Mouse (Mus musculus) heart, adult 2 months (tissue): ENCODE results near the gene Klhl20. TPM values are rescaled to one million over a fixed set of nuclear protein-coding genes. Genes with fewer than 3 reads are reported as not detected.

Experiments used
- DNase-seq, 2 experiments: peaks; one replicate each; pipeline ENCODE4 v3.0.0; 2021
- H3K27ac ChIP-seq: fragments of 200-600 bp; 2 replicates; pipeline ENCODE4 v1.8.1; 2022
- H3K27me3 ChIP-seq: fragments of 200-500 bp; 2 replicates; pipeline ENCODE4 v1.6.1; 2012; ENCODE audit warnings: mild to moderate bottlenecking, low read length, inconsistent platforms, mixed read lengths; ENCODE audit not compliant: control insufficient read depth, insufficient read depth
- H3K36me3 ChIP-seq: fragments of 200-500 bp; 2 replicates; pipeline ENCODE4 v1.6.1; 2012; ENCODE audit warnings: low read length, inconsistent platforms; ENCODE audit not compliant: control insufficient read depth, insufficient read depth
- H3K4me1 ChIP-seq: fragments of 200-500 bp; 2 replicates; pipeline ENCODE4 v1.6.1; 2011; ENCODE audit warnings: low read length; ENCODE audit not compliant: control insufficient read depth, insufficient read depth
- H3K4me3 ChIP-seq: fragments of 200-600 bp; 2 replicates; pipeline ENCODE4 v1.8.1; 2022
- H3K79me2 ChIP-seq: fragments of 200-500 bp; replicated peaks from 2 replicates; pipeline ENCODE4 v1.6.1; 2012; ENCODE audit warnings: mild to moderate bottlenecking, inconsistent platforms, low read length, moderate library complexity, mixed read lengths; ENCODE audit not compliant: control insufficient read depth, insufficient read depth
- H3K9ac ChIP-seq: fragments of 200-500 bp; 2 replicates; pipeline ENCODE4 v1.6.1; 2012; ENCODE audit warnings: low read depth, mild to moderate bottlenecking, control low read depth, inconsistent platforms, low read length, mixed read lengths
- CTCF ChIP-seq: fragments of 200-600 bp; IDR thresholded peaks from 2 replicates; pipeline ENCODE4 v1.8.1; 2022; ENCODE audit warnings: antibody characterized with exemption, mild to moderate bottlenecking, moderate library complexity
- EP300 ChIP-seq: fragments of 200-500 bp; IDR thresholded peaks from 2 replicates; pipeline ENCODE4 v1.6.1; 2011; ENCODE audit warnings: low read depth, low read length, control low read depth; ENCODE audit not compliant: insufficient read depth
- POLR2A ChIP-seq: fragments of 200-500 bp; IDR thresholded peaks from 2 replicates; pipeline ENCODE4 v1.6.1; 2011; ENCODE audit warnings: mild to moderate bottlenecking, low read depth, low read length, control low read depth; ENCODE audit not compliant: insufficient read depth
- WGBS: fragments of 180-500 bp; shearing (Covaris S2); methylation state at CpG from one replicate; pipeline ENCODE4 v1.1.7; 2018; 5-methylcytosine and 5-hydroxymethylcytosine counted together
- intact Hi-C: fragments of 180-260 bp; cut with DNase I; formaldehyde crosslinking; loops from one replicate; pipeline ENCODE4 v1.15.1; 2025
- long read RNA-seq: library from polyadenylated mRNA; stranded (forward); transcript quantifications from one replicate; pipeline ENCODE4 v2.0.0, GENCODE M21; 2021
- polyA plus RNA-seq: library from polyadenylated mRNA; depleted of rRNA; stranded (reverse); fragments of >200 nt; gene quantifications from 2 replicates; pipeline ENCODE4 v1.2.3, GENCODE M21; 2012; rRNA removed
- total RNA-seq, 2 experiments: library from RNA; stranded (reverse); gene quantifications; 2 replicates each; pipeline ENCODE4 v1.2.3; 2021

The Klhl20 gene
- total RNA-seq (10 to 100 TPM in 1 of 2 experiments, 1 to 10 TPM in 1; 10.0 to 10.6 TPM), polyA plus RNA-seq (7.3 and 9.8 TPM in 2 replicates)
- long read RNA-seq, full-length matches to known transcripts: 4 of 7 reads
- long read RNA-seq, partial matches to known transcripts: 1 of 7 reads
- long read RNA-seq, other reads (novel, unspliced or antisense): 2 of 7 reads

- intact Hi-C loops: loop anchor here (2.0 to 10.0 kb wide), 4 partner anchors 60 to 916 kb away; partner anchors contain the start of genes Cacybp, Cenpl and Dars2
- peak; percentile 77 for TF ChIP-seq EP300
- peak; percentile 93 for TF ChIP-seq POLR2A
- peak; percentile 25; the same call in 1 of the 2 replicates for TF ChIP-seq CTCF
- Histone ChIP-seq H3K27ac (peak within 1 kb of the TSS; percentile 84), H3K4me1 (peaks cover 2% of the 10 kb centered on the region), H3K9ac (peak within 1 kb of the TSS; percentile 74), H3K79me2 (peaks cover 6% of the 10 kb centered on the region; the same call in 1 of the 2 replicates), H3K27me3 (no peaks in the 10 kb centered on the region), H3K36me3 (peaks cover 6% of the 10 kb centered on the region; the same call in 1 of the 2 replicates), H3K4me3 (peak within 1 kb of the TSS; percentile 73)
- under 1% methylated on average over 41 of the region's 41 CpGs for WGBS
- peak; percentile 92 to 96 for DNase-seq
Measured at GRCm38 (mm10) chr1:161130726-161131664, at the start of gene Klhl20. Klhl20 (minus strand) TSS chr1:161131511.

DNA sequence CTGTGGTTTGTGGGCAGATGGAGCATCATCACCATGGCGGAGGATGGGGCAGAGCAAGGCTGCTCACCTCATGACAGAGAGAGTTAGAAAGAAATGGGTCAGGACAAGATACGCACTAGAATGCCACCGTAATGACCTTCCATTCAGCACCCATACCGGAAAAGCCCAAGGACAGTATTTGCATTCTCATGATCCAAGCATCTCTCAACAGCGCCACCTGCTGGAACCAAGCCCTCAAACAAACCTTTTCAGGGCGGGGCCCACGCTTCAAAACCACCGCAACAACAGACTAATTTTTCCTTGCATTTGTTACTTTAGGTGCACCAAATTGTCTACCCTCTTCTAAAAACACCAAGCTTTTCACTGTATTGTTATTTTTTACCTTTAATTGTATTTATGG lies 49.4 kb upstream of the Klhl20 start:
- TF ChIP-seq EP300: no peak
- TF ChIP-seq POLR2A: no peak
- peak; percentile 73 for TF ChIP-seq CTCF
- intact Hi-C loops: no loop called here
- Histone ChIP-seq H3K79me2 (no peaks in the 10 kb centered on the region), H3K36me3 (no peaks in the 10 kb centered on the region), H3K4me1 (no peaks in the 10 kb centered on the region), H3K27ac (no peak overlapping the region), H3K4me3 (no peak overlapping the region), H3K27me3 (no peaks in the 10 kb centered on the region), H3K9ac (no peak overlapping the region)
- WGBS: 51% methylated on average over 8 of the region's 8 CpGs
- peak; percentile 9 to 40 for DNase-seq

GRCm38 (mm10) chr1:161170651-161171050 lies 39.3 kb upstream of the Klhl20 start:
- 0 out of 2 replicates have a peak overlapping the region, but pooled peaks have one; percentile 10 for H3K9ac ChIP-seq
- H3K4me1 ChIP-seq: no peaks in the 10 kb centered on the region; the same call in 1 of the 2 replicates
- H3K36me3 ChIP-seq: no peaks in the 10 kb centered on the region
- WGBS: under 1% methylated on average over 40 of the region's 40 CpGs
- no peaks in the 10 kb centered on the region for H3K27me3 ChIP-seq
- H3K4me3 ChIP-seq: peak overlapping the region; percentile 44
- no peaks in the 10 kb centered on the region for H3K79me2 ChIP-seq
- peak; percentile 68 to 74 for DNase-seq
- TF ChIP-seq CTCF (peak; percentile 80), POLR2A (no peak)
- H3K27ac ChIP-seq: no peak overlapping the region
- intact Hi-C loops: loop anchor here (5.0 kb wide), 1 partner anchor 428 kb away; no protein-coding TSS in a partner anchor

GRCm38 (mm10) chr1:161160266-161160665 lies 29.0 kb upstream of the Klhl20 start:
- WGBS: 44% methylated on average over 4 of the region's 4 CpGs
- no peak overlapping the region for H3K4me3 ChIP-seq
- no peaks in the 10 kb centered on the region for H3K36me3 ChIP-seq
- no peaks in the 10 kb centered on the region for H3K4me1 ChIP-seq
- TF ChIP-seq EP300: no peak
- no peak for TF ChIP-seq POLR2A
- no peak for TF ChIP-seq CTCF
- H3K9ac ChIP-seq: no peak overlapping the region
- H3K27ac ChIP-seq: no peak overlapping the region
- intact Hi-C loops: no loop called here
- H3K79me2 ChIP-seq: no peaks in the 10 kb centered on the region
- H3K27me3 ChIP-seq: no peaks in the 10 kb centered on the region
- no peak for DNase-seq

GRCm38 (mm10) chr1:161159214-161159613 lies 27.9 kb upstream of the Klhl20 start, which contains the start of gene Tex50:
Tex50 (minus strand) TSS chr1:161159314.
- DNase-seq: no peak
- Histone ChIP-seq H3K4me1 (no peaks in the 10 kb centered on the region), H3K36me3 (no peaks in the 10 kb centered on the region), H3K27me3 (no peaks in the 10 kb centered on the region), H3K79me2 (no peaks in the 10 kb centered on the region), H3K4me3 (no peak within 1 kb of the TSS), H3K9ac (no peak within 1 kb of the TSS), H3K27ac (no peak within 1 kb of the TSS)
- WGBS: 83% methylated on average over 3 of the region's 3 CpGs
- intact Hi-C loops: no loop called here
- TF ChIP-seq CTCF (no peak), EP300 (no peak), POLR2A (no peak)
